Mouse (Mus musculus): ENCODE results near the gene Cnnm4. TPM values are rescaled to one million over a fixed set of nuclear protein-coding genes. Genes with fewer than 3 reads are reported as not detected.
A peak's percentile ranks its signal among the peaks of the same experiment; 100 is the strongest.

Cnnm4 gene
- 1 to 10 TPM; 6.9 to 8.1 TPM for total RNA-seq (2021)
- long read RNA-seq, experiment 1, partial matches to known transcripts, result 0 of 2 reads
- long read RNA-seq, experiment 1, other reads (novel, unspliced or antisense), result 2 of 2 reads
- long read RNA-seq, experiment 2, partial matches to known transcripts, result 0 of 2 reads
- long read RNA-seq, experiment 2, other reads (novel, unspliced or antisense), result 2 of 2 reads

DNA sequence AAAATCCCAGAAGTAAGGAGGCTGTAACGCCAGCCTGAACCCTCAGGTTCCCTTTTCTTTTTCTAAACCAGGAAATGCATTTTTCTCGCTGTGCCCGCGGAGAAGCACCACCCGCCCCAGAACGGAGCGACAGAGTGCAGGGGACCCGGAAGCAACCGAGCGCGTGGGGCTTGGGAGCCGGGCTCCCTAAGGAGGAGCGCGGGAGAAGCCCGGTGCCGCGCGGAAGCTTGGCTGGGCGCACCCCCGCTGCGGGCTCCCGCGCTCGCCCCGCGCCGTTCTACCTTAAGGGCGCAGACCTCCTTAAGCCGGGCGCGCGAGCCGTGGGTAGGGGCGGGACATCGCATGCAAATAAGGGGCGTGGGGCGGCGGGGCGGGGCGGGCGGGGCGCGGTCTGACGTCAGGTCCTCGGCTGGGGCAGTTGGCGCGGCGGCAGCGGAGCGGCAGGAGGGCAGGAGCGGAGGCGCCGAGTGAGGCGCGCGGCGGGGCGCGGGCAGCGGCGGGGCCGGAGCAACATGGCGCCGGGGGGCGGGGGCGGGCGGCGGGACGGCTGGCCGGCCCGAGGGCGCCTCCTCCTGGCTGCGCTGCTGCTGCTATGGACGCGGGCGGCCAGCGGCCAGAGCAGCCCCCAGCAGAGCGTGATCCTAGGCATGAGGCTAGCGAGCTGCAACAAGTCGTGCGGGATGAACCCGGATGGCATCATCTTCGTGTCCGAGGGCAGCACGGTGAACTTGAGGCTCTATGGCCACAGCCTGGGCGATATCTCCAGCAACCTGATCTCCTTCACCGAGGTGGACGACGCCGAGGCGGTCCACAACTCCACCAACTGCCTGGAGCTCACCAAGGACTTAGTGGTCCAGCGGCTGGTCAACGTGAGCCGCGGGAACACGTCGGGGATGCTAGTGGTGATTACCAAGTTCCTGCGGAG lies at the start of gene Cnnm4:
TSS of gene Cnnm4 (plus strand) at position 440 of the 925 bp plus-strand sequence.
- DNase-seq (ENCODE audit: low spot score in 2 of 2), result peak; percentile 79 to 89

DNA sequence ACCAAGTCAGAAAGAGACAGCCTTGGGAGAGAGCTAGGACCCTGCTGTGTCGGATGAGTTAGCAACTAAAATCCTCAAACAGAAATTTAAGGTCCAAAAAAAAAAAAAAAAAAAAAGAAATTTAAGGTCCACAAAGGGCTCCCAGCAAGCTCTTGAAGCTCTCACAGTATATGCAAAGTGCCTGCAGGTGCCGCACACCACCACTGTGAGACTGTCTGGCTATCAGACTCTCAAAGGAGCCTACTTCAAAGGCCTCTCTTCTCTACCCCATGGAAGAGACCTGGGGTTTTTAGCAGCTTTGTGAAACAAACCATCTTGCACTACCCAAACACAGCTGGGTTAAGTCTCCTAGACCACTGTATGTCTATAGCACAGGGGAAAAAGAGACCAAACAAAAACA lies 41.9 kb upstream of the Cnnm4 start:
- DNase-seq (ENCODE audit: low spot score in 2 of 2), result no peak

DNA sequence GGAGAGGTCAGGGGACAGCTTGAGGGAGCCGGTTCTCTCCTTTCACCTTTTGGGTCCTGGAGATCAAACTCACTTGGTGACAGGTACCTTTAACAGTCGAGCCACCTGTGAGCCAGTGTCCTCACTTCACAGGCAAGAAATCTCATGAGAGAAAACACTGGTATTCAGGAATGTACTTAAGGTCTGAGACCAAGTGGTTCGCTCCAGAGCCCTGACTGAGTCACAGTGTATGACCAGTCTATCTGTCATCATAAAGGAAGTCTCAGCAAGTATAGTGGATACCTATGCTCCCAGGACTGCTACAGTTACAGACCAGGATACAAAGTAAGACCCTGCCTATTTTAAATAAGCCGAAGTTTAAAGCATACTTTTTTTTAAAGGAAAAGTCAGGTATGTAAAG lies 38.4 kb upstream of the Cnnm4 start:
- DNase-seq (ENCODE audit: low spot score in 2 of 2), result no peak

DNA sequence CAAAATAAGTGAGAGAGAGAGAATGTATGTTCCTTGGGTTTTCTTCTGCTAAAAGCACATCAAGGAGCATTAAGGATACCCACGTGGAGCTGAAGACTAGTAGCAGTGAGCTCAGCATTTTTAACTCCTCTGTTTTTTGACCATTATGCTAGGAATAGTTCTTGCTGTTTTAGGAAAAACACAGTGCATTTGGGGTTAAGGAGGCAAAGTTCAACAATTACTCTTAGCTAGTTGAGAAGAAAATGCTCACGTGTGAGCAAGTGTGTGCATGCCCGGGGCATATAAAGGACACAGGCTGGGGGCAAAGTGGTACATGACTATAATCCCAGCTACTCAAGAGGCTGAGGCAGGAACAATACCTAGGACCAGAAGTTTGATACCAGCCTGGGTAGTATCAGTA lies 37.8 kb upstream of the Cnnm4 start:
- no peak for DNase-seq (ENCODE audit: low spot score in 2 of 2)

DNA sequence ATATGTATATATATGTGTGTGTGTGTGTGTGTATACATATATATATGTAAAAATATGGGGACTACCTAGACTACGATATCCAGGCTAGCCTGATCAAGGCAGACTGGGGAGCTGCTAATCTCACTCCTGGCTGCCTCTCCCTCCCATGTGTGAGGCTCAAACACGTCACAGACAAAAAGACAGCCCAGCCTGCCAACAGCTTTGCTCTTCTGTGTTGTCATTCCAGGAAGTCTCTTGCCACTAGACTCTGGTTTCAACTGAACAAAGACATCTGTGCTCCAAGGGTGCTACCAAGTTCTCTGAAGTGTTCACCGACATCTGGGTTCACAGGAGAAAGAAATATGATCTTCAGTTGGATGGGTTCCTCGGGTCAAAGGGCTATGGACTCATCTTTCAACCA lies 36.3 kb upstream of the Cnnm4 start:
- no peak for DNase-seq (ENCODE audit: low spot score in 2 of 2)

DNA sequence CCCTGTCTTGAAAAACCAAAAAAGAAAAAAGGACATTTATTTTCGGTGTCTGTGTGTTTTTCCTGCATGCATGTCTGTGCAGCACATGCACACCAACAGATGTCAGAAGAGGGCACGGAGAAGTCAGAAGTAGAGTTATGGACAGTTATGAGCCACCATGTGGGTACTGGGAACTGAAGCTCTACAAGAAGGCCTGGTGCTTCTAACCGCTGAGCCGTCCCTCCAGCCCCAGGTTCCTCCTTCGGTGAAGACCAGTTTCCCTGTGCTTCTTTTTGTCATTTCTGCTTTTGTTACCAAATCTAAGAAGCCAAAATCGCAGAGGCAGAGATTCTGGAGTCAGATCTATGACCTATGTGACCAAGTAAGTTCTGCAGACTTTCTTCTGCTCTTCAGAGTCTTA lies 34.9 kb upstream of the Cnnm4 start:
- DNase-seq (ENCODE audit: low spot score in 2 of 2), result no peak

DNA sequence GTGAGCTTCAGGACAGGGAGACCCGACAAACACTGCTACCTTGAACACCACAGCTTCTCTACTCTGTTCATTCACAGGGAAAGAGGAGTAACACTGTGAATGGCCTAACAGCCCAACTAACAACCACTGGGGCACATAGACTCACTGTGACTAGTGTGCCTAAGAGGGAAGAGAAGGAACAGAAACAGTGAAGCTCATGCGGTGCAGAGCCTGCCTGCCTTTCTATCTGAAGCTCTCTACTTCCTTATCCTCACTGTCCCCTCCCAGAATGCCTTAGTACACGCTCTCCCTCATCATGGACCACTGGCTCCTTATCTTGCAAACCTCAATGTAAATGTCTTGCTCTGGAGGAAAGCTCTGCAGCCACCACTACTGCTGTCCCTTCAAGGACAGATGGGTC lies 34.2 kb upstream of the Cnnm4 start:
- DNase-seq (ENCODE audit: low spot score in 2 of 2), result no peak

DNA sequence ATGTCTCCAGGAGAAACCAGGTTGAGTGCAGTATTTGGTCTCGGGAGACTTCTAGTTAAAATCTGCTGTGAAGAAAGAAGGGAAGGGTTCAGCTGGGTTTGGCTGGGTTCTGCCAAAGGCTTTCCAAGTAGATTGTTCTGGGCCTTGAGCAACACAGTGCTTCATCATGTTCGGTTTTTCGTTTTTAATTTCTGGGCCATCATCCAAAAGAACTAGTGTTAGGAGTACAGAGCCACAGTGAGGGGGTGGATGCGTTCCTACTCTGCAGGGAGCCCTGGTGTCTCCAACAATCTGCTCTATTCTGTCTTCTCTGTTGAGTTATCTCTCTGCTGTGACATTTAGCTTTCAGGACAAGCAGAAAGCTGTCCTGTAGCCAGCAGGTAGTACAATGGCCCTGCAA lies 30.3 kb upstream of the Cnnm4 start:
- no peak for DNase-seq (ENCODE audit: low spot score in 2 of 2)

DNA sequence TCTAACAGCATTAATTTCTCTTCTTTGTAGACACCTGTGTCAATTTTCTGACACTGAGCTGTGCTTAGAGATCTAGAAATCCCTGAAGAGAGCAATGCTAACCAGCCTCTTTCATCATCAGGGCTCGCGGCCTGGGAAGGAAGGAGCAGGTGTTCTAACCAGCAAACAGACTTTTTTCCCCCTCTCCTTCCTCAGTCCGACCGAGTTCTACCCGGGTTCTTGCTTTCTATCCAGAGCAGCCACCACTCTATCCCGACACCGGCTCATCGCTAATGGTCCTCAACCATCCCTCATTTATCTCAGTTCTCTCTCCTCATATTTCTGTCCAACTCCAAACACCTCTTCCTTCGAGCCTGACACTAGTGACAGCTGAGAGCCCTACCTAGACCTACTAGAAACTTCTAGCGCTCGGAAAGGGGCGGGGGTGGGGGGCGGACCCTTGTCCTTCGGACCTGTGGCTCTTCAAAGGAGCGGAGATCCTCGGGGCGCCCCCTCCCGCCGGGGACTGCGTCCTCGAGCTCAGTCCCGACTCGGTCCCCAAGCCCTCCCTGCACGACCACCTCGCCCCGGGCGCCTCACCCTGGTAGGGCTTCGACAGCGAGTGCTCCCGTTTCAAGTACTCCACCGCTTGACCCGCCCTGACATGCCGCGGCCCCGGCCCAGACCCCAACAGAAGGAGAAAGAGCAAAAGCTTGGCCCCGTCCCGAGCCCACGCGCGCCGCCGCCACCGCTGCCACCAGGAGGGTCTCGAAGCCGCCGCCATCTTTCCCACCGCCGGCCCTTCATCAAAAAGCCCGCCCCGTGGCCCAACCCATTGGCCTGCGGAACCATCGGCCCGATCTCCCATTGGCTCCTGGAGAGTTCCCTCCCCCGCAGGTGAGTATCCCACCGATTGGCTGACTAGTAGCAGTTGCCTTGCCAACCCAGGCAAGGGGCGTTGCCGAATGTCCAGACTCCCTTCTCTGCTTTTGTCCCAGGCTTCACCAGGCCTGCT lies 26.7 kb upstream of the Cnnm4 start, which contains the start of gene Lman2l:
TSS of gene Lman2l (minus strand) at position 801 of the 994 bp plus-strand sequence.
- peak; percentile 83 to 94 for DNase-seq (ENCODE audit: low spot score in 2 of 2)

DNA sequence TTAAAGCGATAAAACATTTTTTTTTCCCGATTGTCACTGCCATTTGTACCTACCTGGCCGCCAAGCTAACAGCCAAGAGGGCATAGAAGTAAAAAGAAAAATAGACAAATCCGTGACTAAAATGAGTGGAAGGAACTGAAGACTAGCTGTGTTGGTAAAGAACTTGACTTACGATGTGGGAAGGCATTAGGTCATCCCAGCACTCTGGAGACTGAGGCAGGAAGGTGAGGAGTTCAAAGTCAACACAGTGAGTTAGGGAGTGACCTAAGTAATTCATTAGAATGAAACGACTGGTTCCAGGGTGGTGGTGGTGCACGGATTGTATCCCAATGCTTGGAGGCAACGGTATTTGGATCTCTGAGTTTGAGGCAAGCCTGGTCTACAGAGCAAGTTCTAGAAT lies 25.9 kb upstream of the Cnnm4 start:
- DNase-seq (ENCODE audit: low spot score in 2 of 2), result no peak

DNA sequence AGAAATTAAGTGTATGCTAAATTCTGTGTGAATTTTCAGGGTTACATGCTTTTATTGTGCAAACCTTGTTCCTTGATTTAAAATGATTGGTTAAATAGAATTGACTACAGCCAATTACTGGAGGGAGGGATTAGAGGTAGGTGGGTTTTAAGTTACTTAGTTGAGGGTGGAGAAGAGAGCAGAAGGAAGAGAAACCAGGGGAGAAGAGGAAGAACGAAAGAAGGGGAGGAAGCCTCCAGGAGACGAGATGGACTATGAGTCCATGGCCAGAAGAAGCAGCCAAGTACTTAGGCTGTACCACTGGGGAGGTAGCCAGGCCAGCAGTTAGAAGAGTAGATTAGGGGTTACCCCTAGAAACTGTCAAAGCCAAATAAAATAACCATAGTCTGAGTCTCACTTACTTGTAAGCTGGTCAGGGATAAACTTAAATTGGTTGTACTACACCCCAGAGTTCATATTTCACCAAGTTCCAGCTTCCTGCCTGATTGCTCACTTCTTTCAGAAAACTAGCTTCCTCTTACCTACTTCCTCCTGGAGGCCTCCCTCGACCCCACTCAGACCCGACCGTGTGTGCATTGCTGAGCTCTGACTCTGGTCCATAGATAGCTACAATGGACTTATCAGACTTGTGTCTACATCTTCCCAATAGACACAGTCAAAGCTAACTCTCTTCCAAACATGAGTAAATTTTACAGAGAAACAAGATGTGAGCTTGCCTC lies 25.2 kb upstream of the Cnnm4 start:
- DNase-seq (ENCODE audit: low spot score in 2 of 2), result no peak

DNA sequence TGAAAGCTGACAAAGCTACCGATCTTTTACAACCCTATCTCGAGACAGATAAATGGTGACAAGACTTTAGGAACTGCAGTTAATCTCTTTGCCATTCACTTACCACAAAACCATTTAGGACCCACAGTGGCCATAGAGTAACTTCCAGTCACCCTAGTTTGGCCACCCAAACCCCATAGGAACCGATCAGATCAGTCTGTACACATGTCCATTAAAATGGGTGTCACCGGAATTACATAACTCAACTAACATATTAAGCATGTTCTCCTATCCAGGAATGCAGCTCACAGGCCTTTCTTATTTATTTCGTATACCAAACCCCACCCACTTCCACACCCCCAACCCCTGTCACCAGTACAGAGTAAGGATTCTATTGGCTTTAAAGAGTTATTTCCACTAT lies 24.6 kb upstream of the Cnnm4 start:
- no peak for DNase-seq (ENCODE audit: low spot score in 2 of 2)

DNA sequence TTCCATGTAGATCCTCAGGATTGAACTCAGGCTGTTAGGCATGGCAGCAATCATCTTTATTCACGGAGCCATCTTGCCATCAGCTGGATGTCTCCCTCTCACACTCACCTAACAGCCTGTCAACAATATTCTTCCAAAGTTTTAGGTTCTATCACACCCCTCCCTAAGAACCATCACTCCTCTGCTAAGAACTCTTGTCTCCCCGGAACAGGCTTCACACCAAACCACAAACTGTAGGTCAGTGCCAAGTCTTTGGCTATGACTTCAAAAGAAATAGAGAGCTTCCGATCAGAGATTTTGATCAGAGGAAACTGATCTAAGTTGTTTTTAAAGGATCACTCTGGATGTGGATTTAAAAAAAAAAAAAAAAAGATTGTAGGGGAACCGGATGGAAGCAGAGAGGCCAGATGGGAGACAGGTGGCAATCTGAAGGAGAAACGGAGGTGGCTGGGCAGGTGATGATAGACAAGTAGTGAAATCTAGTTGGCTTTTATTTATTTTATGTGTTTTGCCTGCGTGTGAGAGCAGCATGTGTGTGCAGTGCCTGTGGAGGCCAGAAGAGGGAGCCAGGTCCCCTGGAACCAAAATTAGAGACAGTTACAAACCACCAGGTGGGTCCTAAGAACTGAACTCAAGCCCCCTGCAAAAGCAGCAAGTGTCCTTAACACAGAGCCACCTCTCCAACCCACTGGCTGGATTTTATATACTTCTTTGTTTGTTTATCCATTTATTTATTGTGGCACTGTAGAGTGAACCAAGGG lies 17.2 kb upstream of the Cnnm4 start:
- DNase-seq (ENCODE audit: low spot score in 2 of 2), result no peak

DNA sequence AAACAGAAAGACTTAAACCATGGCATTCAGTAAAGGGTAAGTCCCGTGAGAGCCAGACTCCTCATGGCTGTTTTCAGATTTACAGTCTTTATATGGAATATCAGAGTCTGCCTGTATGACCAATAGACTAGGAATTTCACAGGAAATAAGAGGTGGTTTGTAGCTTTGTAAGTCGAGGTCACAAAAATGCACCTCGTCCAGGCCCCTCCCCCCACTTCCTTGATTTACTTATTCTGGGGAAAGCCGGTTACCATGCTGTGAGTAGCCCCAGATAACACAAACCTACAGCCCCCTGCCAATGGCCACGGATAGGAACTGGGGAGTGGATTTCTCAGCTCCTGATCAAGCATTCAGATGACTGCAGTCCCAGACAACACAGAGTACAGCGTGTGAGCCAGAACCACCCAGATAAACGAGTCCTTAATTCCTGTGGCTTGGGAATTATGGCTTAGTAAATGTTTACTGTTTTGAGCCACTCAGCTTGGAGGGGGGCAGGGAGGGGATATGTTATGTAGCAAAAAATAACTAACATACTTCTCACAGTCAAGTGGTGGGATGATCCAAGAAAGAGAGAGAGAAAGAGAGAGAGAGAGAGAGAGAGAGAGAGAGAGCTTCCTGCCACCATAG lies 13.9 kb upstream of the Cnnm4 start:
- DNase-seq (ENCODE audit: low spot score in 2 of 2), result no peak

DNA sequence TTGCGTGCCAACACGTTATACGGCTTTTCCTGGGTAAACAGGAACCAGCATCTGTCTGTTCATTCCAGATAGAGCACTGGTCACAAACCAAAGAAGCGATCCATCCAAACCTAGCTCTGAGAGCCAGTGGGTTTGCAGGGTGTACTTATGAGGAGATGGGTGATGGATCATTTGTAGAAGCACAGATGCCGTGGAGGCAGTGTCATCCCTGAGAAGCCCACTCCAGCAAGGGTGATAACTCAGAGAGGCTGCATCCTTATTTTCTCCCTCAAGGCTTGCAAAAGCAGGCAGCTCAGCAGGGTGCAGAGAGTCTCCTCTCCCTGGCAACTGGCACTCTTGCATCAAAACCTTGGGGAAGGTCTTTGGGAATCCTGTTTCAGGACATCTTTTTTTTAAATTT lies 13.3 kb upstream of the Cnnm4 start:
- DNase-seq (ENCODE audit: low spot score in 2 of 2), result no peak

DNA sequence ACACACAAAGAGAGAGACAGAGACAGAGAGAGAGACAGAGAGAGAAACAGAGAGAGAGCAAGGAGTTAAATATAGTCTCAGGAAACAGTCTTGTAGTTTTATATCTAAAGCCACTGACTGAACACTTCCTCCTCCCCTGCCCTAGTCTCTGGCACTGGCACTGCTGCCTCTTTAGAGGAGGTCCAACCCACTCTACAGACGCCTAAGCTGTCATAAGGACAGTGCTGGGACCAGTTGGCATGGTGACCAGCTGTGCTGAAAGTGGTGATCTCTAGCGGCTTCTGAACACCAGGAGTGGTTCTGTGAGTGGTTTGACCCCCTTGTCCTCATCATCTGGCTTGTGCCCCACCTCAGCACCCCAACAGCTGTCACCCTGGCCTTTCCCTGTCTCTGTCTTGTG lies 9.6 kb upstream of the Cnnm4 start:
- no peak for DNase-seq (ENCODE audit: low spot score in 2 of 2)

DNA sequence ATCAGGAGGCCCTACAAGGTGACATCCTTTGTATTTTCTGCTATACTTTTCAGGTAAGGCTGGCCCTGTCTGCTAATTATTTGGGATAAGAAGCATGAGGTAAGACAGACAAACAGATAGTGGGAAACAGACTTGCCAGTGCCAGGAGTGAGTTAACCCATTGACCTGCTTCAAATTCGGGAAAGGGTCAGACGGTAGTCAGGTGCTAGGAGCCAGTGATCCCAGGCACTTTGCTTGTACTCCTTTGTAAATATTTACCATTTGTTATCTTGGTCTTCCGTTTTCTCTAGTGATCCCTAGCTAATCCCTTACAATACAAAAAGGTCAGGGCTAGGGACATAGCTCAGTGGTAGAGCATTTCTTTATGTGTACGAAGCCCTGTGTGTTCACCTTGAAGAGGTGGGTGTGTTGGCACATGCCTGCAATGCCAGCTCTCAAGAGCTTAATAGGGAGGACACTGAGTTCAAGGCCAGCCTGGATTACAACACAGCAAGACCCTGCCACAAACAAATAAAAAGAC lies 5.7 kb upstream of the Cnnm4 start:
- DNase-seq (ENCODE audit: low spot score in 2 of 2), result no peak

DNA sequence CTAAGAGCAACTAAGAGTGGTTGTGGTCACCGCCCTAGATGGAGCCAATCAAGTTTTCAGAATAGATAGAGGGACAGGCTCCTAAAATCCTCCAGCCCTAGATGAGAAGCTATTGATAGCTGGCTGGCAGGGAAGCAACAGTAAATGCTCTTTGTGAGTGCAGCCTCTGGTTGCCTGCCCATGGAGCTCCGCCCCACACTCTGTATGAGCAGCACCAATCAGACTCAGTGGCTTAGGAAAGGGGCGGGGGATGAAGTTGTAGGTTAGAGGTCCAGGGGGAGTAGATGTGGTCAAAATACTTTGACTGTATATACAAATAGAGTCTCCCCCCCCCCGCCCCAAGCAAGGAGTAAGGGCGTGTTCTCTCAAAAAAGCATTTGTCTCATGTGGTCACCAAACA lies 4.0 kb upstream of the Cnnm4 start:
- no peak for DNase-seq (ENCODE audit: low spot score in 2 of 2)

DNA sequence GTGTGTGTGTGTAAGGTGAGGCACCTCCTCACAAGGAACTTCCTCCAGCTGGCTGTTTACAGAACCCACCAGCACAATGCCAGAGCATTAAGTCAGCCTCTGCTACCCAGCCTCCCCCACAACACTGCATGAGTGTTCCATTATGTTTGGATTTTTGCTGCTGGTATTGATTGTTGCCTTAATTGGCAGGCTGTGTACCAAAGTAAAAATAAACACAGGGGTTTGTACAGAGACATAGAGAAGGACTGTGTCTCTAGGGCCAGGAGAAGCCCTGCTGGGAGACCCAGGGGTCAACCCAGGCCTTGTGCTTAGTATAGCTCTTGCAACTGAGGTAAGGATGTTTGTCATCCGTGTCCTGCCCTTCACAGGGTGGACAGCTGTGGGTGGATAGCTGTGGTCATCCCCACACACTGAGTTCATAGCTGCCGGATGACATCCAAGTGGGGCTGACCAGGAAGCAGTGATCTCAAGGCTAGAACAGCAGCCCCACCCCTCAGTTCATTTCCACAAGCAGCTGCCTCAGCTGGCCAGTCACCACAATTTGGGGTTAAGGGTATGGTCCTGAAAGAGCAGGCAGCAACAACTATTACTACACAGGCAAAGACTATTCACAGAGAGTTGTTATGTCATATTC lies 1.5 kb upstream of the Cnnm4 start:
- no peak for DNase-seq (ENCODE audit: low spot score in 2 of 2)
